Mouse (Mus musculus) mouse embryonic stem cell (cell line): ENCODE results near the gene Gstm7.
"Not testable (repeated sequence)": the region's sequence is repeated elsewhere in the genome, so short reads cannot be mapped to it uniquely, and the experiment has no call there.

Experiments used
- in situ Hi-C, 2 experiments: fragments of 300-500 bp; cut with MboI; formaldehyde crosslinking; loops; 1 replicate in 1 of 2; 3 replicates in 1 of 2; pipeline ENCODE4 v1.14.3; 2019 to 2020; ENCODE audit warnings: low sequenced_read_pairs in 2 of 2, low pct_unique_long_range_greater_than_20kb in 1 of 2, mixed read lengths in 1 of 2; ENCODE audit not compliant: unreplicated experiment in 1 of 2

Gene Gstm7

GRCm38 (mm10) chr3:107931670-107932069 is at the start of gene Gstm7:
Gstm7 (minus strand) TSS chr3:107931817.
- in situ Hi-C loops = loop anchor here in 1 of 2 experiments (10.0 kb wide), 1 partner anchor 133 kb away; no protein-coding TSS in a partner anchor

- in situ Hi-C loops = no loop called here
Measured at GRCm38 (mm10) chr3:107981261-107981660, 49.6 kb upstream of the Gstm7 start.

- in situ Hi-C loops = no loop called here
Measured at GRCm38 (mm10) chr3:107977691-107978090, 46.1 kb upstream of the Gstm7 start.

- in situ Hi-C loops = no loop called here
Measured at GRCm38 (mm10) chr3:107974237-107974636, 42.6 kb upstream of the Gstm7 start.

DNA sequence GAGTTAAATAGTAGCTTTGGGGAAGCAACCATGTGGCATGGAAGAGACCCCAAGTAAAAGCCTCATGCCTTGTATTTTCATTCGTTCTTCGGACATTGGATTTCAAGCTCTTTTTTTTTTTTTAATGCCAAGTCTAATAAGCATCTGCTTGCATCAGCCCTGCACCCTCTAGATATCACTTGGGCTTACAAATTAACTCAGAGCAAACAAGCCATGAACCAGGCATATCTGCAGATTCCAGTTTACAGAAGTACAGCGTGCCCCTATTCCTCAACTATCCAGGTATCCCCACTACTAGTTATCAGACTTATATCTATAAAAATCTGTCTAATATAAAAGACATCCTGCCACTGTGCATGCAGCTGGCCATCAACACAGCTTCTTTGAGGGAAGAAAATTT is 40.5 kb upstream of the Gstm7 start:
- in situ Hi-C loops = no loop called here

DNA sequence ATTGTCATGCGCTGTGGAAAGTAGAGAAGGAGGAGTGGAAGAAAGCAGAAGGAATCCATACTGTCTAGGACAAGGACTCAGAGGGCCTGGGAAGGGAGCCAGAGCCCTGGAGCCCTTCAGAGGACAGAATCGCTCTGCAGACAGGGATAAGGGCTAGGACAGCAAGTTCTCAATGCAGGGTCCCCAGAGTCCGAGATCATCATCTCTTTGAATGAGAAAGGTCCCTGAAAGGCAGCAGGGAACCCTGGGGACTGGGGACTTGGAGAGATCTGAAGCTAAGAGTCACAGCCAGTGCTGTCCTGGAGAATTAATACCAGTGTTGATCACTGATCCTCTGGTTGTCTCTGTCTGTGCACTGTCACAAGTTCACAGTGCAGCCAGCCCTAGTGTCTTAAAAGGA is 39.5 kb upstream of the Gstm7 start:
- in situ Hi-C loops = not testable (repeated sequence)

GRCm38 (mm10) chr3:107968724-107969395 is 37.2 kb upstream of the Gstm7 start, which contains the start of gene Gstm3:
Gstm3 (minus strand) TSS chr3:107969283.
- in situ Hi-C loops = loop anchor here in 1 of 2 experiments (5.0 kb wide), 1 partner anchor 43 kb away; no protein-coding TSS in a partner anchor

GRCm38 (mm10) chr3:107966631-107967030 is 35.0 kb upstream of the Gstm7 start:
- in situ Hi-C loops = loop anchor here in 1 of 2 experiments (5.0 kb wide), 1 partner anchor 46 kb away; no protein-coding TSS in a partner anchor

DNA sequence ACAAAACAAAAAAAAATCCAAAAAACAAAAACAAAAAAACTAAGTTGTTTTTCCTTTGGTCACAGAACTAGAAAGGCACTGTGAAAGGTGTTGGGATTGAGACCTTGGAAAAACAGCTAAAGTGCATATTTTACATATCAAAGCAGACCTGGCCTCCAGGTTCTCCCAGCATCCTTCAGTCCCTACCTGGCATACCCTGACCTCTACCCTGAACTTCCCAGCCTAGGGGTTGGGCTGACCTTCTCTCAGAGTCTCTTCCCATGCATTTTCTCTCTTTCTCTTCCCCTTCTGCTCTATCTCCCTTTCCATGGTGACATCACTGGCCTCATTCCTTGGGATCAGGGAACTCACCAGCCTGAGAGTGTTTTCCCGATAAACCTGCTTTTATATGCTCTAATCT is 34.0 kb upstream of the Gstm7 start:
- in situ Hi-C loops = loop anchor here in 1 of 2 experiments (5.0 kb wide), 1 partner anchor 47 kb away; no protein-coding TSS in a partner anchor

GRCm38 (mm10) chr3:107964656-107965308 is 33.2 kb upstream of the Gstm7 start:
- in situ Hi-C loops = loop anchor here in 1 of 2 experiments (5.0 kb wide), 1 partner anchor 48 kb away; no protein-coding TSS in a partner anchor

- in situ Hi-C loops = no loop called here
Measured at GRCm38 (mm10) chr3:107964026-107964425, 32.4 kb upstream of the Gstm7 start.

DNA sequence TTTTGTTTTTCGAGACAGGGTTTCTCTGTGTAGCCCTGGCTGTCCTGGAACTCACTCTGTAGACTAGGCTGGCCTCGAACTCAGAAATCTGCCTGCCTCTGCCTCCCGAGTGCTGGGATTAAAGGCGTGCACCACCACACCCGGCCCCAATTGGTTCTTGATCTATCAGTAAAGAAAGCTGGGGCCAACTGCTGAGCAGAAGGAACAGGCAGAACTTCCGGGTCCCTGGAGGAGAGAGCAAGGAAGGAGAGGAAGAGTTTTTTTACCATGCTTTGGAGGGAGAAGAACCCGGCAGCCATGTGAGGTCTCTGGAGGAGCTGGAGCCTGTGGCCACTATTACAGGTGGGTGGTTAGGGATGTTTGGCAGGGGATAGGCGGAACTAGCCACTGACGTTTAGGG is 23.6 kb upstream of the Gstm7 start:
- in situ Hi-C loops = not testable (repeated sequence)

DNA sequence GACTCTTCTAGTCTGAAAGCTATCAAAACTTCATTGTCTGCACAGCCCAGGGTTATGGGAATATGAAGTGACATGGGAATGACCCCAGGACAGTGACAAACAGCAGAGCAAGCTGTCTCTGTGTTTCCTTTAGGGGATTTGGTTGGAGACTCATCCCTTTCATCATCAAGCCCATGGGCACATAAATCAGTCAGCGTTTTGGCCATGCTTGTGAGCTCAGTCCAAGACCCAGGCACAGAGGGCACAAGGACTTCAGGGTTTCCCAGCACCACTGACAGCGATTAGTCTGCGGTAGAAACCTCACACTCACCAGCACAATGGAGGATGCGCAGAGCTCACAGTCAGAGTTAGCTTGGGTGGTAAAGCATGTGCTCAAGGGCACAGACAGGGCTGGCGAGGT is 22.3 kb upstream of the Gstm7 start:
- in situ Hi-C loops = no loop called here

DNA sequence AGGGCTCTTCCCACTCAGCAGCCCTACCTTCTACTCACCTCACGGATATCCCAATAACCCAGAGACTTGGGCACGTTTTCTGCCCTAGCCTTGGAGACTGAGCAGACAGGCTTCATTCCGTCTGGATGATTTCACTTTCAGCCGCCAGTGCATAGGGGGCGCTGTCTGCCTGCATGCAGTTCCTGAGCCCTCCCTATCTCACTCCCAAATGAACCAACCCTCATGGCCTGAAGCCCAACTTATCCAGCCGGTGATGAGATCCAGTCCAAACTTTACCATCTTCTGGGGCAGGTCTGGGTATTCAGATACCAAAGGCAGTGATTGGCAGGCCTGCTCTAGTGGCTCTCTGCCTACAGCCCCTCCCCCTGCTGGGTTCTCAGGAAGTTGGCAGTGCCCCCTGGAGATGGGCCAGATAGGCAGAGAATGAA is 21.7 kb upstream of the Gstm7 start:
- in situ Hi-C loops = no loop called here

- in situ Hi-C loops = no loop called here
Measured at GRCm38 (mm10) chr3:107950531-107950930, 18.9 kb upstream of the Gstm7 start.

- in situ Hi-C loops = not testable (repeated sequence)
Measured at GRCm38 (mm10) chr3:107949461-107949860, 17.8 kb upstream of the Gstm7 start.

- in situ Hi-C loops = no loop called here
Measured at GRCm38 (mm10) chr3:107945729-107946128, 14.1 kb upstream of the Gstm7 start.

- in situ Hi-C loops = no loop called here
Measured at GRCm38 (mm10) chr3:107943239-107943990, 11.8 kb upstream of the Gstm7 start, which contains the start of gene Gstm6. Gstm6 (minus strand) TSS chr3:107943749.

DNA sequence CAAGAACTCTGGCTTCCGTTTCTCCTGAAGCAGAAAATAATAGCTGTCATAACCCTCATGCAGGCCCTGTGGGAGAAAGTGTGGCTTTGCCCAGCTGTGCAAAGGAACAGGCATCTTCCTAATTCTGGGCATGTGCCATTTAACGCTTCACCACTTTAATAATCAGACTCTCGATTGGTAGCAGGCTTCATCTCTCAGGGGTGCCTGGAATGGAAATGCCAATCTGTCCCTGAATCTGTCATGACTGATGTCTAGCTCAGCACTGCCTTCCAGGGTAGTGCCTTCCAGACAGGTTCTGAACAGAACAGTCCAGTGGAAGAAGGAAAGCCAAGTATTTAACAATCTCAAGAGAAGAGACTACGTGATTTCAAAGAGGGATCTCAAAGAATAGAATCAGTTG is 9.6 kb upstream of the Gstm7 start:
- in situ Hi-C loops = no loop called here
